Mouse (Mus musculus): ENCODE results near the gene Tcap.

The Tcap gene

DNA sequence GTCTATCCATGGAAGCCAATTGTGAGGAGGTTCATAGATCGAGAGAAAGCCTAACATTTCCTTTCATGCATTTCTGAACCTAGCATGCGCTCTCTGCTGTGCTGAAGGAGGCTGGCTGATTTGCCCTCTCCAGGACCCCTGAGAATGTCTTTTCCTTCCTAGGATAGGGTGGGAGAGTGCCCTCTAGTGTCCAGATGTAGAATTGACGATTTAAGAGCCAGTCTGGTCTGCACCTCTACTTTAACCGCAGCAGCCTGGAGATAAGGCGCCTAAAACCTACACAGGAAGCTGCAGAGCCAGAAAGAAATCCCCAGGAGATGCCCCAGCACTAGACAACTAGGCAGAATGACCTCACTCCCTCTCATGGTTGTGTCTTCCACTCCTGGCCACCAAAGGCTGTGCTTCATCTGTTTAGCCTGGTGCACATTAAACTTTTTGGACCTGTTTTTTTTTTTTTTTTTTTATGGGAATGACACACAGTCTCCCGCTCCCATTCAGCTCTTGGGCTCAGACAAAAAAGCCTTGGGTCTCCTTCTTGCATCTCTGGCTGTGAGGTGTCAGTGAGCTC, 27.8 kb upstream of the Tcap start:
- peak; percentile 63 for DNase-seq (ENCODE audit: low spot score)

DNA sequence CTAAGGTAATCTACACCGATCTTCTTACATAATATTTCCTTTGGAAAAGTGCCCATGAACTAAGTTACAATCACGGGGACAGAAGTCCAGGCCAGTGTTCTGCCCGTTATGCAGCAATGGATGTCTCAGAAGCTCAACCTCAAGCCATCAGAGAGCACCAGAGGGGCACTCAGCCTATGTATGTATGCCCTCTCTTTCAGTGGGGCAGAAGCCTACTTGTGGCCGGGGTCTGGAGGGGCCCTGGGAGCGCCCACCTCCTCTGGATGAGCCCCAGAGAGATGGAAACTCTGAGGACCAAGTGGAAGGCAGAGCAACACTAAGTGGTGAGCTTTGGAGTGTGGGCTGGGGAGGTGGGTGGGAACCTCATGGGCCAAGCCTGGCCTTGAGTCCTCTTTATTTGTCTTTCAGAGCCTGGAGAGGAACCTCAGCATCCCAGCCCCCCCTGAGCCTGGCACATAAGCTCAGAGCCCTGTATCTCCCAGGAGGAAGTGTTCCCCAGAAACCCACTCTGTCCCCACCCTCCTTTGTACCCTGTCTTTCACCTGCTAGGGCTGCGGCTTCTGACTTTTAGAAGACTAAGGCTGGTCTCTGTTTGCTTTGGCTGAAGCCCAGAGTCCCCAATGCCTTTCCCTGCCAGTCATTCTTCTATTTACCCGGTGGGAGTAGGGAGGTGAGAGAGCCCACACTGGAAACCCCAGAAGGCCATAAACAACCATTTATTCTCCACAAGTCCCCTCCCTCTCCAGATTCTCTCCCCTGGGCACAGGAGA, 26.8 kb upstream of the Tcap start:
- no peak for DNase-seq (ENCODE audit: low spot score)

DNA sequence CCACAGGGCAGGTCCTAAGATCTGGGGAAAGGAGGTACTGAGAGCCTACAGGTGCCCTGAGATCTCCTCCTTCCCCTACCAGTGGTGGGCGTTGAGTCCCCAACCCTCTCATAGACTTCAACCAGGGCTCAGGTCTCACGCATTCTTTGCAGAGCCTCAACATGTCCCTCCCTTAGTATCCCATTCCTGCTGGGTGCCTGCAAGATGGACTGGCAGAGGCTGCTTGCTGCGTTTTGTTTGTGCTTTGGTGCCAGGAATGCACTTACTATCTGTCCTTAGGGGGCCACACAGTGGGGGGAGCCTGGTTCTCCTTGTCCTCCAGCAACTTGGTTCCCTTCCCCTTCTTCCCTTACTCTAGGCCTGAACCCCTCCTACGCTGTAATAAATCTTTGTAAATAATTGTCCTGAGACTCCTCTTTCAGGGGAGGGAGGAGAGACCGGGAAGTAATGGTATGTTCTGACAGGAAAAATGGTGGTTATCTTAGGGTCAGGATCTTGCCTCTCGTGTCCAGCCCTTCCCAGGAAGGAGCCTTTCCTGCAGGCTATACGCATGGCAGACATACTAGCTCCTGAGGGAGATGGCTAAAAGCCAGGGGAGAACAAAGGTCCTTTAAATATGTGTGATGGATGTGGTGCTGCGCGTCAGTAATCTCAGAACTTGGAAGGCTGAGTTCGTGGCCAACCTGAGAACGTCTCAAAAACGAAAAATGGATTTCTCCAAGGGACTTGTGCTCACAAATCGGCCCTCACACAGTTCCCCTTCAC, 26.0 kb upstream of the Tcap start:
- DNase-seq (ENCODE audit: low spot score): no peak

GRCm38 (mm10) chr11:98358161-98359083, 25.2 kb upstream of the Tcap start, which contains the start of gene Stard3:
Gene Stard3 (plus strand): TSS chr11:98358368.
- peak; percentile 79 for DNase-seq (ENCODE audit: low spot score)

- no peak for DNase-seq (ENCODE audit: low spot score)
These were observed 22.6 kb upstream of the Tcap start for GRCm38 (mm10) chr11:98360866-98361521.

- DNase-seq (ENCODE audit: low spot score): no peak
These were observed 19.8 kb upstream of the Tcap start for GRCm38 (mm10) chr11:98363817-98364216.

GRCm38 (mm10) chr11:98364410-98364809, 19.2 kb upstream of the Tcap start:
- no peak for DNase-seq (ENCODE audit: low spot score)

GRCm38 (mm10) chr11:98366290-98366689, 17.3 kb upstream of the Tcap start:
- DNase-seq (ENCODE audit: low spot score): no peak

- DNase-seq (ENCODE audit: low spot score): no peak
These were observed 16.3 kb upstream of the Tcap start for GRCm38 (mm10) chr11:98367171-98367862.

- no peak for DNase-seq (ENCODE audit: low spot score)
These were observed 15.8 kb upstream of the Tcap start for GRCm38 (mm10) chr11:98367863-98368186.

DNA sequence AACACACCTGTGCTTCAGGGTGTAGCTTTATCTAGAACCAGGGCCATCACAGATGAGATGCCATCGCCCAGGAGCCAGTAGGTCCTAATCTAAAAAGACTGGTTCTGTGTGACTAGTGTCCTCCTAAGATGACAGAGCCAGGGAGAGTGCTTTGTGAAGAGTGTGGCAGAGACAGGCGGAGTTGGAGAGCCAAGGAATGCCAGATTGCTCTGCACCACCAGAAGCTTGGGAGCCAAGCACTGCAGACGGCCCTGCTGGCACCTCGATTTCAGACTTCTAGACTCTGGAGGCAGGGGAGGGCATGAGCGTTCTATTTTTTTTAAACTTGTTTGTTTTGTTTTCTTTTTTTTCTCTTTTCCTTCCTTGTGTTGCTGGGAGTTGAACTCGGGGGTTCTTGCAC, 14.3 kb upstream of the Tcap start:
- no peak for DNase-seq (ENCODE audit: low spot score)

DNA sequence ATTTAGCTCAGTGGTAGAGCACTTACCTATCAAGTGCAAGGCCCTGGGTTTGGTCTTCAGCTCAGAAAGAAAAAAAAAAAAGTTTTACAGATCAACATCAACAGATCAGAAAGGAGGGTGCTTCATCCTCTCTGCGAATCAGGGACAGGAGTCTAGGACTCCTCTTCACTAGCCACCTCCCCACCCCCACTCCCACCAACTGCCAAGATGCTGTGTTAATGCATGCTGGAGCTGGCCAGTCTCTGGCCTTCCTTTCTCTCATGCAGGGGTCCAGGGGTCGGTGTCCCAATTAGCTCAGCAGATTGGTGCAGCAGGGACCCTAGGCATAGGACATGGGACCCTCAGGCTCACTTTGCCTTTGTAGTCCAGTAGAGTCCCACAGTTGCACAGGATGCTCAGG, 13.0 kb upstream of the Tcap start:
- no peak for DNase-seq (ENCODE audit: low spot score)

DNA sequence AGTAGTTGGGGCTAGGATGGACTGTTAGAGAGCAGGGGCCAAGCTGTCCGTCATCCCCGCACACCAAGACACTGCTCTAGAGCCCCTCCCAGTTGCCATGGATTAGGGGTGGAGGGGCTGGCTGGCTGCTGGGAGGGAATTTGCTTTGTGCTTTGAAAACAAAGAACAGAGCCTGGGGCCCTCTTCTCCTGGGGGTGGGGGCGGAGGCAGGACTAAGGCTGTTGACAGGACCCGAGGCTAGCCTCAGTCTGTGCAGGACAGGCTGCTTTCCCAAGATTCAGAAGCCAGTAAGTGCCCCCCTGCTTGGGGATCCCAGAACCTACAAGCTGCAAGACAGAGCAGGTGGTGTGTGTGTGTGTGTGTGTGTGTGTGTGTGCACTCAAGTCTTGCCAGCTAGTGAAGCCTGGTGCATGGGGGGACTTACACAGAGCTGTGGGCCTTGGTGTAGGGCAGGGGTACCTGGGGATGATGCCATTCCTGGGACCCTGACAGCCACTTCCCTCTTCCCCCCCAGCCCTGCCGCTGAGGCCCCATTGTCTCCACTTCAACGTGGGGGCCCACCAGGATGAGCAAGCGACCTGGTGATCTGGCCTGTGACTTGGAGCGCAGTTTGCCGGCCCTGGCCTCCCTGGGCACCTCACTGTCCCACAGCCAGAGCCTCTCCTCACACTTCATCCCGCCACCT, 11.9 kb upstream of the Tcap start:
- DNase-seq (ENCODE audit: low spot score): no peak

DNA sequence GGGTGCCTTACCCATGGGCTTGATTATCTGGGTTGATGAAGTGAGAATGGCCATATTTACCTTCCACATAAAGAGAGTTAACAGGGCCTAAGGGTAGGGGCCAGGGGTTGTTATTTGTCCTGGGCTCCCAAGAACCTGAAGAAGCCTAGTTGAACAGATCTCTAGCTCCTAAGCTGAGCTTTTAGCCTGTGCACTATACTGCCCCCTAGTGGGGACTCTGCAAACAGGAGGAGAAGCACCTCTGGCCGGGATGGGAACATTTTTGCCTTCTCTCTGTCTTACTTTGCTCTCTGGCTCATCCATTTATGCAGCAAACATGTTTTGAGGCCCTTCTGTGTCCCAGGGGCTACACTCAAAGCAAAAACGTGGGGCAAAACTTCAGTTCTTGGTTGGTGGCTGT, 11.2 kb upstream of the Tcap start:
- DNase-seq (ENCODE audit: low spot score): peak; percentile 54

GRCm38 (mm10) chr11:98373244-98373643, 10.4 kb upstream of the Tcap start:
- no peak for DNase-seq (ENCODE audit: low spot score)

GRCm38 (mm10) chr11:98374266-98374665, 9.3 kb upstream of the Tcap start:
- no peak for DNase-seq (ENCODE audit: low spot score)

GRCm38 (mm10) chr11:98376756-98377155, 6.9 kb upstream of the Tcap start:
- DNase-seq (ENCODE audit: low spot score): no peak

- DNase-seq (ENCODE audit: low spot score): no peak
These were observed 5.8 kb upstream of the Tcap start for GRCm38 (mm10) chr11:98377787-98378186.

DNA sequence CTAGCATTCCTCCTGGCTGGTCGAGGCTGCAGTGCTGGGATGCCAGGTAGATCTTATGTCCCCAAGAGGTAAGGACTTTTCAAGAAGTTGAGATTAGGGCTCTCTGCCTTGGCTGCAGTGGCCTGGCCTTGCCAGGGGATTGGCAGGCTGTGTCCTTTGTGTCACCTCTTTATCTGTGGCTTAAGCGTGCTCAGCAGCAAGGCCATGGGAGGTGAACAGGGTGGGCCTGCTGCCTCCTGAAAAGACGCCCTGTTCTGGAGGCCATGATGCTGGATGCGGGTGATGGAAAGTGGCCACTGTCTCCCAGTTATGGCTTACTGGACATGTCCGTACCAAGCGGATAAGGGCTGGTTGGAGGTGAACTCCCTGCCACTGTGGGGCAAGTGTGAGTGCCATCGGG, 4.2 kb upstream of the Tcap start:
- DNase-seq (ENCODE audit: low spot score): no peak

DNA sequence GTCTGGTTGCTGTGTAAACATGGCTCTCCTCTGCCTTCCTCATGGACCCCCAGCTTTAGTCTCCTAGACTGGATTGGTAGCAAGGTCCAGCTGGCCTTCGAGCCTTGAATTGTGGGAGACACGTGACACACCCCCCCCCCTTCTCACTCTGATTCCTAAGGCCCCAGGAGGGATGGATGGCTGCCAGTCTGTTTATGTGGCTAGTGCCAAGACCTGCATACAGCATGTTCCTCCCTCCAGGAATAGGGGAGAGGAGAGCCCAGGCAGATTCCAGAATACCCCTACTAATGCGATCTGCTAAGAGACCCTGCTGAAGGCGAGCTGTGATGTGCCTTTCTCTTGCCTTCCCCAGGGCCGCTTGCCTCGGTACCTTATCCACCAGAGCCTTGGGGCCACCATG, 3.5 kb upstream of the Tcap start:
- no peak for DNase-seq (ENCODE audit: low spot score)
